ENCODE assay signal across 16 mouse cellular contexts in genomic region chr19:32120798-32121197, GRCm38 (mm10).
"Had no signal": no experiment of that assay in that cellular context is flagged by ENCODE, and none has a peak within 500 bp of the region (broad histone marks: within the 10 kb centered on the region; RNA-seq: fewer than 3 reads in every experiment).

No protein-coding gene starts in this region.

- H3K9me3 ChIP-seq: intestine, embryonic 15.5 days; liver, embryonic 13.5 days; megakaryocyte, embryonic 14.5 days had no signal

- H3K27me3 ChIP-seq: intestine, embryonic 15.5 days; liver, embryonic 13.5 days; megakaryocyte, embryonic 14.5 days had no signal

- H3K4me1 ChIP-seq: intestine, embryonic 15.5 days; liver, embryonic 13.5 days had no signal

- H3K4me3 ChIP-seq: intestine, embryonic 15.5 days; left cerebral cortex, adult 2 months; liver, embryonic 13.5 days; megakaryocyte, embryonic 14.5 days had no signal

- DNase-seq: kidney, adult 18-20 months; kidney, adult 9 months; kidney, postnatal 14 days; layer of hippocampus, postnatal 36 days; liver, embryonic 13.5 days; lung, adult 2 months; lung, postnatal 10 days; midbrain, embryonic 14.5 days; thymus, adult 18-20 months; thymus, postnatal 36 days had no signal

- H3K9ac ChIP-seq: intestine, embryonic 15.5 days; liver, embryonic 13.5 days had no signal

- ATAC-seq: intestine, embryonic 15.5 days had no signal

- H3K4me2 ChIP-seq: intestine, embryonic 15.5 days; liver, embryonic 13.5 days; midbrain, embryonic 11.5 days had no signal

- H3K27ac ChIP-seq: intestine, embryonic 15.5 days; left cerebral cortex, adult 2 months; liver, embryonic 13.5 days; macrophage; stomach, postnatal 0 days had no signal
